Mouse (Mus musculus) embryo, embryonic 11 days (tissue): ENCODE measurements at regions not wholly inside any gene's neighbourhood (a gene's known extent, or its start where the extent isn't known, plus 50 kb on each side); places are given as distances from the start of the nearest gene placed in this dataset.

Experiments
- DNase-seq: peaks from one replicate; pipeline ENCODE4 v3.0.0-alpha.2; 2015

- DNase-seq = no peak
These were observed 59.9 kb downstream of the Adamts1 start for GRCm38 (mm10) chr16:85743022-85743421.

- no peak for DNase-seq
These were observed 64.2 kb downstream of the Adamts1 start for GRCm38 (mm10) chr16:85738606-85739195.

- no peak for DNase-seq
These were observed 74.9 kb downstream of the Adamts1 start for GRCm38 (mm10) chr16:85728026-85728425.

- DNase-seq = peak; percentile 8
These were observed 80.9 kb downstream of the Adamts1 start for GRCm38 (mm10) chr16:85721968-85722367.

GRCm38 (mm10) chr16:85712291-85712690 lies 90.6 kb downstream of the Adamts1 start:
- DNase-seq = no peak

- no peak for DNase-seq
These were observed 98.5 kb downstream of the Adamts1 start for GRCm38 (mm10) chr16:85704254-85705020.

- no peak for DNase-seq
These were observed 99.9 kb downstream of the Adamts1 start for GRCm38 (mm10) chr16:85702889-85703480.

GRCm38 (mm10) chr16:85699329-85699728 lies 103.6 kb downstream of the Adamts1 start:
- no peak for DNase-seq

- peak; percentile 13 for DNase-seq
These were observed 120.2 kb downstream of the Adamts1 start for GRCm38 (mm10) chr16:85682721-85683120.

GRCm38 (mm10) chr16:85680351-85680750 lies 122.6 kb downstream of the Adamts1 start:
- peak; percentile 29 for DNase-seq

GRCm38 (mm10) chr16:85678781-85679180 lies 124.1 kb downstream of the Adamts1 start:
- no peak for DNase-seq

- DNase-seq = peak; percentile 35
These were observed 124.7 kb downstream of the Adamts1 start for GRCm38 (mm10) chr16:85678228-85678627.

GRCm38 (mm10) chr16:85677027-85677426 lies 123.8 kb upstream of the Cyyr1 start:
- DNase-seq = peak; percentile 75

- no peak for DNase-seq
These were observed 115.6 kb upstream of the Cyyr1 start for GRCm38 (mm10) chr16:85668767-85669166.

- DNase-seq = no peak
These were observed 114.6 kb upstream of the Cyyr1 start for GRCm38 (mm10) chr16:85667790-85668189.

- DNase-seq = no peak
These were observed 96.3 kb upstream of the Cyyr1 start for GRCm38 (mm10) chr16:85649516-85649915.

GRCm38 (mm10) chr16:85640992-85641391 lies 87.8 kb upstream of the Cyyr1 start:
- DNase-seq = no peak

- DNase-seq = no peak
These were observed 83.9 kb upstream of the Cyyr1 start for GRCm38 (mm10) chr16:85637079-85637478.

- no peak for DNase-seq
These were observed 76.5 kb upstream of the Cyyr1 start for GRCm38 (mm10) chr16:85629738-85630137.

GRCm38 (mm10) chr16:85624505-85624904 lies 71.3 kb upstream of the Cyyr1 start:
- no peak for DNase-seq

GRCm38 (mm10) chr16:85604089-85604488 lies 50.9 kb upstream of the Cyyr1 start:
- DNase-seq = no peak
